In genomic region chr8:120497503-120497946, GRCm38 (mm10) we compare ENCODE assay signal across 8 mouse cellular contexts.
DNase-seq lines count a peak whose midpoint lies in the region; ATAC-seq and TF ChIP-seq lines count a peak whose summit lies in the region.

No protein-coding gene starts in this region.

- no peak overlapping the region for H3K4me3 ChIP-seq in heart, embryonic 15.5 days
- H3K4me3 ChIP-seq in heart, adult 2 months, result no peak overlapping the region
- H3K4me3 ChIP-seq in embryonic facial prominence, embryonic 11.5 days (ENCODE audit: low read depth, low read length), result no peak overlapping the region
- no peak overlapping the region for H3K4me3 ChIP-seq in limb, embryonic 14.5 days (replicated peaks; ENCODE audit: low read length)

- H3K9ac ChIP-seq in heart, embryonic 15.5 days, result no peak overlapping the region
- H3K9ac ChIP-seq in heart, adult 2 months (ENCODE audit: low read depth, low read length), result no peak overlapping the region
- peak overlapping the region; percentile 41 for H3K9ac ChIP-seq in embryonic facial prominence, embryonic 11.5 days (replicated peaks; ENCODE audit: low read length)
- H3K9ac ChIP-seq in limb, embryonic 14.5 days (ENCODE audit: low read depth, low read length, severe bottlenecking), result peak overlapping the region; percentile 25; the same call in 1 of the 2 replicates

- TF ChIP-seq EP300 in heart, adult 2 months (IDR thresholded peaks at IDR 0.05; ENCODE audit: insufficient read depth, low read depth, low read length), result no peak

- peaks cover 92% of the 10 kb centered on the region for H3K4me1 ChIP-seq in heart, embryonic 15.5 days (replicated peaks)
- H3K4me1 ChIP-seq in heart, adult 2 months (ENCODE audit: control insufficient read depth, insufficient read depth, low read length), result peaks cover 21% of the 10 kb centered on the region
- H3K4me1 ChIP-seq in embryonic facial prominence, embryonic 11.5 days (ENCODE audit: control insufficient read depth, insufficient read depth, low read length), result peaks cover 30% of the 10 kb centered on the region
- peaks cover 44% of the 10 kb centered on the region for H3K4me1 ChIP-seq in limb, embryonic 14.5 days (ENCODE audit: control insufficient read depth, insufficient read depth, low read length)

- 0 out of 2 replicates have a peak, but pooled peaks cover 1% of the 10 kb centered on the region for H3K79me2 ChIP-seq in heart, adult 2 months (replicated peaks; ENCODE audit: control insufficient read depth, insufficient read depth, low read length)

- WGBS in heart, embryonic 15.5 days, result 45% methylated on average over 11 of the region's 11 CpGs
- 76% methylated on average over 11 of the region's 11 CpGs for WGBS in heart, adult 2 months
- 21% methylated on average over 11 of the region's 11 CpGs for WGBS in embryonic facial prominence, embryonic 11.5 days
- 14% methylated on average over 11 of the region's 11 CpGs for WGBS in limb, embryonic 14.5 days

- intact Hi-C loops in heart, adult 2 months (cut with DNase I), result no loop called here
- intact Hi-C loops in left cerebral cortex, postnatal 36 days (cut with DNase I), result no loop called here

- peak overlapping the region; percentile 82 for H3K27ac ChIP-seq in heart, embryonic 15.5 days
- no peak overlapping the region for H3K27ac ChIP-seq in heart, adult 2 months
- 0 out of 2 replicates have a peak overlapping the region, but pooled peaks have one; percentile 47 for H3K27ac ChIP-seq in embryonic facial prominence, embryonic 11.5 days (replicated peaks; ENCODE audit: low read depth, low read length)
- no peak overlapping the region for H3K27ac ChIP-seq in limb, embryonic 14.5 days (replicated peaks; ENCODE audit: low read depth, low read length)

- DNase-seq in heart, adult 2 months, result no peak
- peak; percentile 67 for DNase-seq in embryonic facial prominence, embryonic 11.5 days (ENCODE audit: low spot score)
- DNase-seq in limb, embryonic 14.5 days (ENCODE audit: low spot score), result no peak
- DNase-seq in retina, postnatal 1 day, result peak; percentile 80
- no peak for DNase-seq in MN1 (ENCODE audit: low spot score)
- no peak for DNase-seq in left cerebral cortex, postnatal 36 days (ENCODE audit: low spot score in 2 of 2)
- DNase-seq in spleen, postnatal 4 days (ENCODE audit: low spot score in 2 of 2), result no peak

- peak overlapping the region; percentile 58 for H3K4me2 ChIP-seq in heart, embryonic 15.5 days
- H3K4me2 ChIP-seq in embryonic facial prominence, embryonic 11.5 days (ENCODE audit: low read depth, low read length), result 0 out of 2 replicates have a peak overlapping the region, but pooled peaks have one; percentile 16
- H3K4me2 ChIP-seq in limb, embryonic 14.5 days (replicated peaks; ENCODE audit: low read depth, low read length, severe bottlenecking), result 0 out of 2 replicates have a peak overlapping the region, but pooled peaks have one; percentile 0

- H3K9me3 ChIP-seq in heart, embryonic 15.5 days (replicated peaks), result no peaks in the 10 kb centered on the region
- no peaks in the 10 kb centered on the region for H3K9me3 ChIP-seq in embryonic facial prominence, embryonic 11.5 days (replicated peaks; ENCODE audit: control insufficient read depth, low read length)
- H3K9me3 ChIP-seq in limb, embryonic 14.5 days (ENCODE audit: control insufficient read depth, low read length), result no peaks in the 10 kb centered on the region

- no peaks in the 10 kb centered on the region for H3K27me3 ChIP-seq in heart, embryonic 15.5 days
- no peaks in the 10 kb centered on the region for H3K27me3 ChIP-seq in heart, adult 2 months (ENCODE audit: control insufficient read depth, insufficient read depth, low read length)
- no peaks in the 10 kb centered on the region for H3K27me3 ChIP-seq in embryonic facial prominence, embryonic 11.5 days (ENCODE audit: control insufficient read depth, insufficient read depth, low read length)
- no peaks in the 10 kb centered on the region for H3K27me3 ChIP-seq in limb, embryonic 14.5 days (ENCODE audit: control insufficient read depth, insufficient read depth, low read length)

- no peak for TF ChIP-seq CTCF in heart, adult 2 months (IDR thresholded peaks at IDR 0.05)

- no peak for ATAC-seq in heart, embryonic 15.5 days (replicated peaks; ENCODE audit: insufficient number of reproducible peaks, insufficient read depth, low FRiP score, low read depth)
- ATAC-seq in embryonic facial prominence, embryonic 11.5 days (replicated peaks; ENCODE audit: insufficient number of reproducible peaks, low FRiP score, low TSS enrichment, low read depth), result no peak
- no peak for ATAC-seq in limb, embryonic 14.5 days (ENCODE audit: low FRiP score, low read depth)

- TF ChIP-seq POLR2A in heart, adult 2 months (IDR thresholded peaks at IDR 0.05; ENCODE audit: insufficient read depth, low read depth, low read length), result no peak
- TF ChIP-seq POLR2A in limb, embryonic 14.5 days (IDR thresholded peaks at IDR 0.05; ENCODE audit: borderline replicate concordance, extremely low read depth, insufficient read depth, insufficient read length), result no peak

- no peaks in the 10 kb centered on the region for H3K36me3 ChIP-seq in heart, embryonic 15.5 days
- H3K36me3 ChIP-seq in heart, adult 2 months (ENCODE audit: control insufficient read depth, insufficient read depth, low read length), result no peaks in the 10 kb centered on the region
- no peaks in the 10 kb centered on the region for H3K36me3 ChIP-seq in embryonic facial prominence, embryonic 11.5 days (replicated peaks; ENCODE audit: control insufficient read depth, insufficient read depth, low read depth, low read length)
- no peaks in the 10 kb centered on the region for H3K36me3 ChIP-seq in limb, embryonic 14.5 days (ENCODE audit: control insufficient read depth, insufficient read depth, low read length)

Comparison
In these comparisons a context has a peak if more than half of its experiments do, and no peak if none do; other contexts are left out.
1. H3K27ac ChIP-seq: peak in heart, embryonic 15.5 days (single experiment) and embryonic facial prominence, embryonic 11.5 days (single experiment); none in heart, adult 2 months (single experiment) and limb, embryonic 14.5 days (single experiment).
2. H3K4me2 ChIP-seq: peak in every context shown above with its lines; median percentile 58 in heart, embryonic 15.5 days; 16 in embryonic facial prominence, embryonic 11.5 days; 0 in limb, embryonic 14.5 days.
3. H3K9ac ChIP-seq: peak in embryonic facial prominence, embryonic 11.5 days (single experiment) and limb, embryonic 14.5 days (single experiment); none in heart, embryonic 15.5 days (single experiment) and heart, adult 2 months (single experiment).
4. DNase-seq: peak in embryonic facial prominence, embryonic 11.5 days (single experiment) and retina, postnatal 1 day (single experiment); none in heart, adult 2 months (0 of 2), limb, embryonic 14.5 days (single experiment), MN1 (single experiment), left cerebral cortex, postnatal 36 days (0 of 2) and spleen, postnatal 4 days (0 of 2).